Mouse (Mus musculus) testis, postnatal 10 days (tissue): ENCODE measurements around the gene Canx.

Source experiments
- DNase-seq: peaks from one replicate; pipeline ENCODE4 v3.0.0; 2021; ENCODE audit warnings: low spot score

Gene Canx

DNA sequence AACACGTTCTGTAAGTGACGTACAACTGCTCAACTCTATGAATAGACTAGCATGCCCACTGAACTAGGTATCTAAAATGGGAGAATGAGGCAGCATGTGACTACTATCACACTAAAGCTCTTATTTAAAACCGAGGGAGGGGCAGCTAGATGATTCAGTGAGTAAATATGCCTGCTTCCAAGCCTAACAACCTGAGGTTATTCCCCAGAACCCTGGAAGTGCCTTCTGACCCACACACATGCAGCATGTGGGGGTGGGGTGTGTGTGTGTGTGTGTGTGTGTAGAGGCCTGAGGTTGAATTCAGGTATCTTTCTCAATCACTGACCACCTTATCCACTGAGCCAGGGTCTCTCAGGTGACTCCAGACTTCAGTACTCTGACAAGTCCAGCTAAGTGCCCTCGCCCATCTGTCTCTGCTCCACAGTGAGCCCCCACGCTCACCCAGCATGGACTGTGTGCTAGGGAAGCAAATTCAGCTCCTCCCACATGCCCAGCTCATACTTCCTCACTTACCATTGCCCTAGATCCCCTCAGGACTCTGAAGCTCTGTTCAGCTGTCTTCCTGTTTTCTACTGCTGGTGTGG is 49.8 kb downstream of the Canx start:
- no peak for DNase-seq

DNA sequence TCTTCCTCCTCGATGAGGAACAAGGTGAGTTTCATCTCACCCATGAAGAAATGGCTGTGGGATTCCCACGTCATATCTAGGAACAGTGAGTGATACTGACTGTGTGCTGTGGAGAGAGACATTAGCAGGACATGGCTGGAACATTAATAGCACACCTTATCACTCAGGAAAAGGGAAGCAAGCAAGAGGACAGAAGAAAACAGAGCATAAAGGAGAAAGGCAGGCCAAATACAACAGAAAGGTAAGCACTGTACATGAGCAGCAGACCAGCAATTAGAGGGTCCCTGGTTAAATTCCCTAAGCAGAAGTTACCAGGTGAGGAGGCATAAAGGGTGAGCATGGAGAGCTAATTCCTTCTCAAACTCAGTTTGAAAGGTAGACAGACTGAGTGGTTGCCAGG is 50.4 kb downstream of the Canx start:
- no peak for DNase-seq

DNA sequence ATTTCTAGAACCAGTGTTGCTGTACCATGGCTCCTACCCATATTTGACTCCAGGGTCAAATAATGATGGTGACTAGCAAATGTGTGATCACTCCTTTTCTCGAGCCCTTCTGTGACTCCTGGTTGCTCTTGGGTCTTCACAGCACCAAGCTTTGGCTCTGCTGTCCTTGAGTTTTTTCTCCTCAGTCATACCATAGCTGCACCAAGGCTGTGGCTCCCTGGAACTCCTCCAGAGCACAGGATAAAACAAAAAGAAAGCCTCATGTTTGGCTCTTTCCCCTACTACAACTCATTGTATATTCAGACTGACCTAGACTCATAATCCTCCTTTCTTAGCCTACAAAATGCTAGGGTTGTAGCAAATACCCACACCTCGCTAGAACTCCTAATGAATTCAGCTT is 52.7 kb downstream of the Canx start:
- no peak for DNase-seq

DNA sequence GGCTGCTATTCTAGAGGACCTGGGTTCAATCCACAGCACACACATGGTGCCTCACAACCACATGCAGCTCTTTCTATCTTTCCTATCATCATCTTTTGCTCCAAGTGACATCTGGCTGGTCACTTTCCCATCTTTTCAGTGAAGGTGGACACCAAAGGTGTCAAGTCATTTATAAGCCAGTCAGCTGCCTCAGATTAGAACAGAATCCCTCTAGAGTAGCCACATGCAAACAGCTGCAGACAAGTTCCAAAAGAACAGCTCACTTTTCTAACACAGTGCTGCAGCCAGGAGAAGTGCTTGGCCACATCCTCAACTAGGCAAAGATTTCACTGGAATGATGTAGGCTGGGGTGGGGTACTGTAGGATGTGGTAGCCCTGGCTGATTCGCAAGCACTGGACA is 55.6 kb downstream of the Canx start:
- no peak for DNase-seq

DNA sequence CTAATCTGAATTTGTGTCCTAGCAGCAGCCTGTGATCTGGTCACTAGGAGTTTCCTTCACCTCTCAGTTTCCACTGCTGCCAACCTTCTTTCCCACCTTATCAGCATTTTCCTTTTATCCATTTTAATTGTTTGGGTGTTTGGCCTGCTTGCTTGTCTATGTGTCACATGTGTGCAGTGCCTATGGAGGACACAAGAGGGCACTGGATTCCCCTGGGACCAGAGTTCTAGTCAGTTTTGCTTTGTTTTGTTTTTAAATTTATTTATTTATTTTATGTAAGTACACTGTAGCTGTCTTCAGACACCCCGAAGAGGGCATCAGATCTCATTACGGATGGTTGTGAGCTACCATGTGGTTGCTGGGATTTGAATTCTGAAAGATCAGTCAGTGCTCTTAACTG is 56.3 kb downstream of the Canx start:
- DNase-seq, result peak; percentile 64

DNA sequence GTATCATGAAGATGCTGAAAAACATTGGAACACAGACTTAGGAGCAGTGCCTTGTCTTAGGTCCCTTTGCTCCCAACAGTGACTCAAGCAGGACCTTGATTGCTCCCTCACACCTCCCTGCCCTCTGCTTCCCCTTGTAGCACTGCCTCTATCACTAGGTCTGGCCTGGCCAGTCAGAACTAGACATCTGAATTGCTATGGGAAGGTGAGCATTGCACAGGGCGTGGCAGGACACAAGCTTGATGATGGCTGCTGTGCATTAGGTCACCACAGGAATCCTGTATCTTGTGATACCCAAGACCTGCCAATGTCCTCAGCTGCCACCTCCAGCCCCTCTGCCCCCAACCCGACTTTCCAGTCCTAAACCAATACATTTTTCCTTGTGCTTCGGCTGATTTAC is 58.5 kb downstream of the Canx start:
- DNase-seq, result no peak

DNA sequence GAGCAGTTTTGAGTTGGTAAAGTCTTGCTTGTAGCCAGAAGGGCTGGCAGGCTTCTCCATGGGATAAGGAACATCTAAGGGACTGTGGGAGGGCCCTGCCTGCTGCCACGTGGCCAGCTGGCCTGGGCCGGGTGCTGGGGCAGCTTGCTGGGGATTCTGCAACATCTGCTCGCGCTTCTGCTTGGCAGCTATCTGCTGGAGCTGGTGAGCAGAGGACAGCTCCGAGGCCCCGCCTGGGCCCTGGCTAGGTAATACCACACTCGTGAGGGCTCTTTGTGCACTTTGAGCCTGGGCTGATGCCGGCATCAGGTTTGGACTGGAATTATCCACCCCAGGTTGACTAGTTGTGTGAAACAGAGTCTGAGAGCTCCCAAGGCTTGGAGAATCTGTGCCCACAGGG is 59.5 kb downstream of the Canx start:
- no peak for DNase-seq

DNA sequence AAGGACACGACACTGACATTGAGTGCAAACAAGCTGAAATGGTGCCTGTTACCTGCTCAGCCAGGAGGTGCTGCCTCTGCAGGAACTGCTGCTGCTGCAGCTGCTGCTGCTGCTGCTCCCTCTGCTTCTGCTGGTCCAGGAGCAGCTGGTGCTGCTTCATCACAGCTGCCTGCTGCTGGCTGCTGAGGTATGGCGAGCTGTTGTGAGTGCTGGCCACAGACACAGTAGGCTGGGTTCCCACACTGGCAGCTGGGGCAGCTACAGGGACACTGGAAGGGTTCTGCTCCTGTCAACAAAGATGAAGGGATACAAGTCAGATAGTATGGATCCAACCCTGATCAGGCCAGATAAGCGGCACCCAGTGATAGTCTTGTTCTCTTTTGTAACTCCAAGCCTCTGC is 62.3 kb downstream of the Canx start:
- DNase-seq, result no peak

DNA sequence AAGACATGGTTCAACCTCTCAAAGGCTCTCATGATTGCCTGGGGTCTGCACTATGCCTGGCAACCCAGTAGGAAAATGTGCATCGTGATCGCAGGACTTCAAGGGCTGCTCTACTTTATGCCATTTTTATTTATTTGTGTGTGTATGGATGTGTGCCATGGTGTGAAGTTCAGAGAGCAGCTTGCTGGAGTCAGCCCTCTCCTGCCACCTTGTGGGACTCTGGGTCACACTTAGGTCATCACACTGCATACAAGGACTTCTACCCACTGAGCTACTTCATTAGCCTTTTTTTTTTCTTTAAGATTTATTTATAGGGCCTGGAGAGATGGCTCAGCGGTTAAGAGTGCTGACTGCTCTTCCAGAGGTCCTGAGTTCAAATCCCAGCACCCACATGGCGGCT is 63.5 kb downstream of the Canx start:
- DNase-seq, result no peak

DNA sequence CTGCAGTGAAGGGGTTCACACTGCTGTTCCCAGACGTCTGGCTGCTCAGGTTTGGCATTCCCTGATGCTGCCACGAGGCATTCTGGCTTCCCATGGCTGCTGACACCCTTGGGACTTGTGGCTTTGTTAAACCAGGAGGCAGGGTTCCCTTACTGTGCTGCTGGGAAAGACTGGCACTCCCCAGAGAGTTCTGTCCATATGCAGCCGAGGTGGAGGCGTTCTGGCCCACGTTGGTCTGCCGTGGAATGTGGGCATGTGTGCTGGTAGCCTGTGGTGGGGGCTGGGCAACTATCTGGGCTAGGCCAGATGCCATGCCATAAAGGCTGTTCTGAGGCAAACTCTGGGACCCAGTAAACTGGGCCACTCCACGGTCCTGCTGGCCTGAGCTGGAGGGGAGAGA is 67.2 kb downstream of the Canx start:
- DNase-seq, result no peak

DNA sequence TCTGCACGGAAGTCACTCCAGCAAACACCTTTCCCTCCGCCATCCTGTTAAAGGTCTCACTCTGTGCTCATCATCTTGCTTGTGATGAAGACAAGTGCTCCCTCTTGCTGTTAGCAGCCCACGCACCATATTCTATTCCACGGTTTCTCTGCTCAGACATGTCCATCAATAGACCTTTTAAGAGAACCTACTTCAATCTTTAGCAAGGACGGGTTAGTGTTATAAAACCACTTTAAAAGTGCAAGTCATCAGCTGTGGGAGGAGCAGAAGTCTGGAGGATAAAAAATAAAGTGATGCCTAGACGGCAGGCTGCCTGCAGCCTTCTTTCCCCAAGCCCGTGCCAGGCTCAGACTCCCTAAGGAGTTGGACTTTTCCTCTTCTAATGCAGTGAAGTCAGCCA is 68.9 kb downstream of the Canx start:
- no peak for DNase-seq

DNA sequence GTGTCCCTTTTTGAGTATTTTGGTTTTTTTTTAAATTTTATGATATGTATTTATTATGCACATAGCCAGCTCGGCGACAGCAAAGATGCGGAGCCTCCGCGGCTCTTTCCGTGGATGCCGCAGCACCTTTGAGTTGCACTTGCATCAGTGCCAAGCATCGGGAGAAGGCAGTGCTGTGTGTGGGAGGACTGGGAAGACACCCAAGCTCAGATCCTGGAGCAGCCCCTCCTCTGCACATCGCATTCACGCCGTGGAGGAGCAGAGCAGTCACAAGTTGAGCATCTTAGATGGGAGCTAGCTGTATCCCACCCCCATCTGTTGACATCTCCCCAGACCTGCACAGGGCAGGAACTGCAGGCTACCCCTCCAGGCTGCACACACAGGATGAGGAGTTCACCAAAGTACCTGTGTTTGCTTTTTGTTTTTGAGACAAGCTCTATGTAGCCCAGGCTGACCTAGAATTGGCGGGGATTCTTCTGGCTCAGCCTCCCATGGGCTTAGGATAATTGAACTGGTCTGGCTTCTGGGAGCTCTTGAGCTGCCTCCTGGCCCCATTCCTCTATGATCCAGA is 71.4 kb downstream of the Canx start:
- peak; percentile 58 for DNase-seq

DNA sequence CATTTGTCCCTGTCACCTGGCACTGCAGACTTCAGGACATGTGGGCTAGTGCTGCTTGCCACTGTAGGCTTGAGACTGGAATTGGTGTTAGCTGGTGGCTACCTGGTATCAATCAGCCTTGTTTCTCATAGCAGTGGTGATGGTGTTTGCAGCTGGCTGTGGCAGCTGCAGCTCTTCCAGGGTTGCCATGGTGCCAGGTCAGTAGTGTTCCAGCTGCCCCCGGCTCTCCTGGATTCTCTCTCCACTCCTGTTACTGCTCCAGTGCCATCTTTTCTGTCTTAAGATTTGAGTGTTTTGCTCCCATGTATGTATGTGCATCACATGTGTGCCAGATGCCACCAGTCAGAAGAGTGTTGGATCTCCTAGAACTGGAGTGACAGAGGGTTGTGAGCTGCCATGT is 72.1 kb downstream of the Canx start:
- no peak for DNase-seq

DNA sequence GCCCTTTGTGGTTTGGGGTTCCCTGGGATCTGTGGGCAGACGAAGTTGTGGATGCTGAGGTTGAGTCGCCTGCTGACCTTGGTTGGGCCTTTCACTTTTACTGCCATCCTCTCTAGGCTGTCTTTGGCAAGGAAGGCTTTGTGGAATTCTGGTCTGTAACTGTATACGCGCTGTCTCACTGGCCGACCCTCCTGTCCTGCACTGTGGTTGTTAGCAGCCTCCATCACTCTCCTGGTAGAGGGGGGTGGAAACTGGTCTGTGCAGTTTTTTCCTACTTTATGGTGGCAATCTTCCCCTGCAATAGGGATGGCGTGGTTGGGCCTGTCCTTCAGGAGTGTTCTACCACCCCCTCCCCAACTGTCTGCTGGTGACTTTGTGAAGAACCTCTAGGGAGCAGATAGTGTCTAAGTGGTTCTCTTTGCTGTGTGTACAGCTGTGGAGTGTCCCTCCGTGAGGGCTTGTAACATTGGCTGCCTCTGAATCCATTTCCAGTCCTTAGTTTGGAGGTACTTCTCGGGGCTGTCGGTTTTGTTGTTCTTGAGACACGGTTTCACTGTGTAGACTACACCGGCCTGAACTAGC is 72.7 kb downstream of the Canx start:
- DNase-seq, result no peak

DNA sequence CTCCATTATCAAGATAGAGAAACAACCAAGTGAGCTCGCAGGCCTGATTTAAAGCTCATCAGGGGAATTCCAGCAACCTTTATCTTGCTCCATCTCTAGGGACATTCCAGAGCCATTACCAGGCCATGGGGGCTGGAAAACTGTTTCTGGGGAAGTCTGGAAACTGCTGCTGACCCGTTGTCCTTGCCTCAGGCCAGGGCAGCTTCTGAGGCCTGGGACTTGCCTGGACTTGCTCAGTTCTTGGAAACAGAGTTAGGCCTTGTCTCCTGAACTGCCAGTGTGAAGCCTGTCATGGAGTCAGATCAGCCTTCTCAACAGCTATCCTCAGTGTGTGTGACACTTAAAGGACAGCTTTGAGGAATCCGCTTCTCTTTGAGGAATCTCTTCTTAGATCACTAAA is 73.3 kb downstream of the Canx start:
- DNase-seq, result no peak

DNA sequence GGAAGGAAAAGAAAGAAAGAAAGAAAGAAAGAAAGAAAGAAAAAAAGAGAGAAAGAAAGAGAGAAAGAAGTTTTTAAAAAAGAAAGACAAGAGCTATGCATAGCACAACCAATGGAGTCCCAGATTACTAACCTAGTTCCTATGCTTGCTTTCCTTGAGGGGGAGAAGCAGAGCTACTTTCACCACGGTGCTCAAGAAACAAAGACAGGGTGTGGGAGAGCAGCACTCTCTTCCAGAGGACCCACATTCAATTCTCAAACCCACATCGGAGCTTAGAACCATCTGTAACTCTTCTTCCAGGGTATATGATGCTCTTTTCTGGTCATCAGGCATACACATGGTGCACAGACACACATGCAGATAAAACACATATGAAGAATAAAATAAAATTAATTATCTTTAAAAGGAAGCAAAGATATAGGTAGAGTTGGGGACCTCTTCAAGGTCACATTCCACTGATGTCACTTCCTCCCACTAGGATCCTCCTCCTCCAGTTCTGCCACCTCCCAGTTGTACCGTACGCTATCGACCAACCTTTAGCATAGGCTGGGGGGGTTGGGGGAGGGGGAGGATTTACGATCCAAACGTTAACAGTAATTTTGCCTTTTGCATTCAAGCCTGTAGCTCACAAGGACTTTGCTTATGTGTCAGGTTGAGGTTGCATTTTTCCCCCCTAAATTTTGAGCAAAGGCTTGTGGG is 76.9 kb downstream of the Canx start:
- DNase-seq, result no peak

DNA sequence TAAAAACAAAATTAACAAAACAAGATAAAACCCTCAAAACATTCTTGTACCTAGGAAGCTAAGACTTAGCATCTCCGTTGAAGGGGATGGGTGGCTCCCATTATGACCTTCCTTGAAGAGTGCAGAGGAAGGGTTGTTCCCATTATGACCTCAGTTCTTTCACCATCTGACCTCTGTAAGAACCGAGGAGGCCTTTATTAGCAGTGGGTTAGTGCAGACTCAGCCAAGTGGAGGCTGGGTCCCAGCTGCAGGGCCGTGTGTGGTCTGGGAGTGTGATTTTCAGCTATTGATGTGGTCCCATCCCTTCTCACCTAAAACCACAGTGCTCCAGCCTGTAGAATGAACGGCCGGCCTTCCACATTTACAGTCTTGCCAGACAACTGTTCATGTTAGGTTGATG is 80.2 kb downstream of the Canx start:
- no peak for DNase-seq
